Mouse (Mus musculus): Measurements from ENCODE around the gene Sugct.

GRCm38 (mm10) chr13:17690686-17691085, 4.7 kb downstream of the Sugct start:
- TF ChIP-seq HCFC1 (IDR thresholded peaks at IDR 0.05; ENCODE audit: borderline replicate concordance, insufficient read depth, low read length) (no peak), CHD2 (IDR thresholded peaks at IDR 0.05; ENCODE audit: low read depth, low read length) (no peak)
